Mouse (Mus musculus): ENCODE measurements around the gene Klhl35.

The Klhl35 gene

GRCm38 (mm10) chr7:99452859-99453258, 12.9 kb upstream of the Klhl35 start:
- DNase-seq (ENCODE audit: low spot score) = no peak

GRCm38 (mm10) chr7:99454044-99454443, 11.8 kb upstream of the Klhl35 start:
- DNase-seq (ENCODE audit: low spot score) = no peak

DNA sequence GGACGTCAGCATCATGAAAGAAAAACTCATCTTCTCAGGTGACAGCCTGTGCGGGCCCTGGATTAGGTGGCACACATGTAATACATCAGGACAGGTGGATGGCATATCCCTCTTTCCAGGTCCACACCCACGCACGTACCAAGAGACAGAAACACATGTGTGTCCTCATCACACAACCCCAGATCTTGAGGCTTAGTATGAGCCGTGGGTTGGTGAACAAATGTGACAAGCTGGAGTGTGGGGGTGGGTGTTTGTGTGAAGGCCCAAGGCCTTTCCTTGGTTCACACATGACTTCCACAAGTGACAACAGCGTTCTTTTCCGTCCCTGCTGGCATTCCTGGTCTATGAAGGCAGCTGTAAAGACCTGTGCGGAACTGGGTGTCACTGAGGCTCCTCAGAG, 7.0 kb upstream of the Klhl35 start:
- no peak for DNase-seq (ENCODE audit: low spot score)

DNA sequence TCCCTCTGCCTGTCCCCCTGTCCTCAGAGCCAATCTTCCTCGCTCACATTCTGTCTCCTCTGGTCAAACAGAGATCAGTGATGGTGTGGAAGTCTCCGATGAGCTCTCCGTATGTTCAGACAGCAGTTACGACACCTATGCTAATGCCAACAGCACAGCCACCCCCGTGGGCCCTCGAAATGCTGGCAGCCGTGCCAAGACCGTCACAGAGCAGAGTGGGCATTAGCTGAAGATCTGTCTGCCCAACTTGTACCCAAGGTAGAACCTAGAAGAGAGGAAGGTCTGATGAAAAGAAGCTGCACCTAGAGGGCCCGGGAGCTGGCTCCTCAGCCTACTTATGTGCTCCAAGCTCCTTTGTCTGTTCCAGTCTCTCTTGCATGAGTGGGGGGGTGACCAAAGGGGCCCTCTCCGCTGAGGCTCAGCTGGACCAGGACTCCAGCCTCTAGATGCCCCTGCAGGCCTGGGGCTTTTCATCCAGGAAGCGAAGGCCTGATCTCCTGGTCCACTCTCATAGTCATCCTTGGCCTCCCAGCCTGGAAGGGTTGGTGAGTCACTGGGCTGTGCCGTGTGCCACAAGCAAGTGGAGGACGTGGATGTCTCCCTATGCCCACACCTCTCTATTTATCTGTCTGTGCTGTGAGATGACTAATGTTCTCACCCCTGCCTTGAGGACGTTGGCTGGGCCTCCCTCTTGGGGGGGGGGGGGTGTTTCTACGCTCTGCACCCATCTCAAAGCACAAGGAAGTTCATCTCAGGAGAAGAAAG, 5.7 kb upstream of the Klhl35 start:
- no peak for DNase-seq (ENCODE audit: low spot score)

GRCm38 (mm10) chr7:99463120-99463519, 2.7 kb upstream of the Klhl35 start:
- DNase-seq (ENCODE audit: low spot score) = no peak

GRCm38 (mm10) chr7:99467916-99468282, 2.1 kb downstream of the Klhl35 start:
- no peak for DNase-seq (ENCODE audit: low spot score)

- no peak for DNase-seq (ENCODE audit: low spot score)
Observed at GRCm38 (mm10) chr7:99468283-99469132, 2.7 kb downstream of the Klhl35 start.

DNA sequence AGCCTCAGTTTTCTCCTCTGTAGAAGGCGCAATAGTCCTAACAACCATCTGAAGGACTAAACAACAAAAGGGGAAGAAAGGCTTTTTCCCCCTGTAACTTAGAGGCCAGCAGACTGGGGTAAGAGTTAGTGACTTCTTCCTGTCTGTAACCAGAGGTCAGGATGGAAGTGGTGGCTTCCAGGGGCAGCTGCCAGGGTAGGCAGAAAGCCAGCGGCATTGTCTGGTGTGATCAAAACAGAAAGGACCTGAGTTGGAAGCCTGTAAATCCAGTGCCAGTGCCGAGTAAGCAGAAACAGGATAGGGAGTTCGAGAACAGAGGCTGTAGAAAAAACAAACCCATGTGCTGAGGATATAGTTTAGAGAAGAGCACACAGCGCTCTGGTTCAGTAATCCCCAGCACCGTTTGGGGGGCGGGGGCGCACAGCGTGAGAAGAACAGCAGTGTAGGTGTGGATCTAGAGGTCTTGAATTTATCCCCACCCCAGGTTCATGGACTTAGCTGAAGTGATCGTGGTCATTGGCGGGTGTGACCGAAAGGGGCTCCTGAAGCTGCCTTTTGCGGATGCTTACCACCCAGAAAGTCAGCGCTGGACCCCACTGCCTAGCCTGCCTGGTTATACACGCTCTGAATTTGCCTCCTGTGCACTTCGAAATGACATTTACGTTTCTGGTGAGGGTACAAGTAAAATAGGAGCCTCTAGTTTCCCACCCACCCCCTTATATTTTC, 4.0 kb downstream of the Klhl35 start:
- DNase-seq (ENCODE audit: low spot score) = no peak

DNA sequence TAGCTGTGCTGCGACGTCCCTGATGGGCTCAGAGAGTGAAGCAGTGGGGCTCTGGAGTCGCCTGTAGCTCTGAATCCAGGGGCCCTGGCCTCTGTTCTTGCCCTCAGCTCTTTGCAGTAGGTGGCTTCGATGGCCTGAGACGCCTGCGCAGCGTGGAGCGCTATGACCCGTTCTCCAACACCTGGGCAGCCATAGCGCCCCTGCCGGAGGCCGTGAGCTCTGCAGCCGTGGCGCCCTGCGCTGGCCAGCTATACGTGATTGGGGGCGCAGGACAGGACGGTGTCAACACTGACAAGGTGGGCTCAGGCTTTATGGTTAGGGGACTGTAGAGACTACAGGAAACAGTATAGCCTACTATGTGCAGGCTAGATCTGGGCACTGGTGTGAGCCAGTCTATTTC, 5.8 kb downstream of the Klhl35 start:
- no peak for DNase-seq (ENCODE audit: low spot score)

- DNase-seq (ENCODE audit: low spot score) = peak; percentile 80
Observed at GRCm38 (mm10) chr7:99473638-99474407, 8.0 kb downstream of the Klhl35 start.

DNA sequence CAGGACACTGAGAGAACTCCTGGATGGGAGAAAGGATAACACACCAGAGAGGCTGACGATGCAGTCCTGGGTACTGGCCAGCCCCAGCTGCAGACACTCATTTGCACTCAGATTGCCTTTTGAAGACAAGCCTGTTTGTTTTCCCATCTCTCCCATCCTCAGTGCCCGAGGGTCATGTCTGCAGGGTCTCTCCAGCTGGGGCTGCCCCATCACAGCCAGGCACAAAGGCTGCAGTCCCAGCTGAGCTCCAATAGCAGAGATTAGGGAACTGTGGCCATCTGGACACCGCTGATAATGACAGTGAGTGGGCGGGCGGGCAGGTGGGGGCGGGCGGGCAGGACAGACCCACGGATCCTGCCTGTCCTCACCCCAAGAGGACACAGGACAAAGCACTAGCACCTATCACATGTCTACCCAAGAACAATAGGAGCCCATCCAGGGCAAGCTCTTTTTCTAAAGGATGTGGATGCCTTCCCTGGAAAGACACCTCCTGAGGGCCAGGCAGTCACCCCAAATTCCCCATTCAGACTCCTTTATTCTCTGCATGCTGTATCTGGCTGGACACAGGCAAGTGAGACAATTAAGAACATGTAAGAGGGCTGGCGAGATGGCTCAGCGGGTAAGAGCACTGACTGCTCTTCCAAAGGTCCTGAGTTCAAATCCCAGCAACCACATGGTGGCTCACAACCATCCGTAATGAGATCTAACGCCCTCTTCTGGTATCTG, 9.2 kb downstream of the Klhl35 start:
- peak; percentile 56 for DNase-seq (ENCODE audit: low spot score)

DNA sequence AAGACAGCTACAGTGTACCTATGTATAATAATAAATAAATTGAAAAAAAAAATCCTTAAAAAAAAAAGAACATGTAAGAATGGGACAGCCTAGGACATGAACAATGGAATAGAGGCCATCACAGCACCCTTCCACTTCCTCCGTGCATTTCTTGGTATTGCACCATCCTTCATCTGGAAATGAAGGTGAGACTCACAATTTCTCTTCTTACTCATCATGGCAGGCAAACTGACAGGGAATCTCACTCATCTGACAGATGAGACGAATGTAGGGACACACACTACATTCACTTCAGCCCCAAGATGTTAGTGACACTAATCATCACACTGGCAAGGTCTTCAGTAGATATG, 9.7 kb downstream of the Klhl35 start:
- DNase-seq (ENCODE audit: low spot score) = peak; percentile 38

DNA sequence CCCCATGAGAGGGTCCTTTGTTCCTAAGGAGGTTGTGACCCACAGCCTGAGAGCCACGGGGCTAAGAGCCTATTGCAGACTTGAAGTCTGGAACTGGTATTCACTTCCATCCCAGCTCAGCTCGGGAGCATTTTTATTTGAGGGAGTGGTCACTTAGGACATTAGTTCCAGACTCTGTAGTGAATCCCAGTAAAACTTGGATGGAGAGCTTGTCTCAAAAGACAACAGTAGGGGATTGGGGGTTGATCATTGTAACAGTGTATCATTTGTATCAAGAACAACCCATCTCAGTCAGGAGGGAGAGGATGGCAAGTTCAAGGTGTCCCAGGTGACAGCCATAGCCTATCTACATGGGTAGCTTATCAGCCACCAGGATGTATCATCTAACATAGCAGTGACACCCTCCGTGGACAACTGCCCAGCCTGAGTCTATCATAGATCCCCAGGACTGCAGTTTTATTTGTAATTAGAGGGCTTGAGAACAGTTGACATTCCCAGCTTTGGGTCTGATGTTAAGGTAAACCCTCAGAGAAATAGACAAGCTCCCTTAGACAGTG, 10.8 kb downstream of the Klhl35 start:
- no peak for DNase-seq (ENCODE audit: low spot score)

GRCm38 (mm10) chr7:99477235-99477634, 11.4 kb downstream of the Klhl35 start:
- DNase-seq (ENCODE audit: low spot score) = peak; percentile 40

DNA sequence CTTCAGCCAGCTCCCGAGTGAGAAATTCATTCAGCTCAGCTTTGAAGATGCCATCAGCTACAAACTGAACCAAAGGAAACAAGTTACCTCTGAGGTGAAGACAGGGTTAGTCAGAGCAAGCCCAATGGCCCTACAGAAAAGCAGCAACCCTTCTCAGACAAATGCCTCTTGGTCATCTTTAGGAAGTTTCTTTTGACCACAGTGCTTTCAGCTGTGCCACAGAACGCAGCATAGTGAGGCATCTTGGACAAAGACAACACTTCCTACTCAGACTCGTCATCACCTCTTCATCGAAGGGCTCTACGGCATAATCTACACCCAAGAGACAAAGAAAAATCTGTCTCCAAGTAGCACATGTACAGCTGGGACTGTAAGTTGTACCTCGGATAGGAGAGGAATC, 16.8 kb downstream of the Klhl35 start:
- DNase-seq (ENCODE audit: low spot score) = no peak

DNA sequence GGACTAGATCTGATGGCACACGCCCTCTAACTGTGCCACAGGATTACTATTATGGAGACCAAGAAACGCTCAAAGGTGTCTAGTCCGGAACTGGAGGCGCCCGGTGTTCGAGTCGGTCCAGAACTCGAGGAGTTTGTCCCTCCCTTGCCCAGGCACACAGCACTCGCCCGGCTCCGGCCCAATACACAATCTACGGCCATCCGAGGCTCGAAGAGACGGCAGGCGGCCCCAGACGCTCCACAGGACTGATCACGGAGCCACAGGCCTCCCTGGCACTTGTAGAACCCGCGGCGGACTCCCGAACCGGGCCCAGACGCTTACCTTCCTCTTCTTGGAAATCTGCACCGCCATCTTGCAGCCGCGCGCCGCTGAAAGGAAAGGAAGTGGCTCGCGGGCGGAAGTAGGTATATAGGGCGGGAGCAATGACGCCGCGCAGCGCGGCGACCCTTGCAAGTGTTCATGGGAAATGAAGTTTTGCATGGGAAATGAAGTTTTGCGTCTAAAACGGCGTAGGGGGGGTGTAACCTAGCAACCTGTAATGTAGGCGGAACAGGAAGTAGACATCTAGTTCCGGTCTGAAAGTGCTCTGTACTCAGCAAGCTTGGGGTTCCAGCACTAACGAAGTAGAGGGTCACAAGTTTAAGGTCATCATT, 17.6 kb downstream of the Klhl35 start, which contains the start of gene Rps3:
Gene Rps3 (minus strand): TSS at position 468 of the 653 bp plus-strand sequence.
- peak; percentile 97 for DNase-seq (ENCODE audit: low spot score)

DNA sequence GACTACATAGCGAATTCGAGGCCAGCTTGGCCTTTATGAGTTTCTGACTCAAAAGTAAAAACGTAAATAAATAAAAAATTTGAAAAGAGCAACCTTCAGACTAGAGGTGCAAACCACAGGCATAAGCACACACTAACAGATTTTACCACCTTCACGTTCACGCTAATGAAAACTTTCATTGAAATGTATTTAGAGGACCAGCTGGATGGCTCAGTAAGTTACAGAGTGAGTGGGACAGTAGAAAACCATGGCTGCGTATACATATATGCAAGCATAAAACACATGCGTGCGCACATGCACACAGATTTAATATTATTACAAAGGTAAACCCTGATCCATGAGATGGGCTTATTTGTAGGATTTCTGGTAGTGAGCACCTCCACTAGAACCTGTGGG, 18.1 kb downstream of the Klhl35 start:
- DNase-seq (ENCODE audit: low spot score) = no peak

- no peak for DNase-seq (ENCODE audit: low spot score)
Observed at GRCm38 (mm10) chr7:99484679-99485078, 18.9 kb downstream of the Klhl35 start.

GRCm38 (mm10) chr7:99489708-99490107, 23.9 kb downstream of the Klhl35 start:
- peak; percentile 53 for DNase-seq (ENCODE audit: low spot score)

- no peak for DNase-seq (ENCODE audit: low spot score)
Observed at GRCm38 (mm10) chr7:99499128-99499527, 33.3 kb downstream of the Klhl35 start.
